Mouse (Mus musculus) lung, adult 2 months (tissue): Measurements from ENCODE around the gene Ucp3. TPM values are rescaled to one million over a fixed set of nuclear protein-coding genes. Genes with fewer than 3 reads are reported as not detected.

ENCODE experiments used
- DNase-seq: peaks from one replicate; pipeline ENCODE4 v3.0.0; 2022
- H3K4me1 ChIP-seq: fragments of 200-500 bp; 2 replicates; pipeline ENCODE4 v1.6.1; 2011; ENCODE audit warnings: low read length; ENCODE audit not compliant: control insufficient read depth, insufficient read depth
- H3K4me3 ChIP-seq: fragments of 200-500 bp; replicated peaks from 2 replicates; pipeline ENCODE3; 2011; ENCODE audit warnings: low read depth, mild to moderate bottlenecking, control low read depth, low read length; ENCODE audit errors: extremely low read depth
- CTCF ChIP-seq: fragments of 200-500 bp; IDR thresholded peaks from 2 replicates; pipeline ENCODE4 v1.5.1; 2011; ENCODE audit warnings: mild to moderate bottlenecking, low read length, control low read depth; ENCODE audit not compliant: insufficient read depth
- POLR2A ChIP-seq: fragments of 200-500 bp; IDR thresholded peaks from 2 replicates; pipeline ENCODE4 v1.6.1; 2011; ENCODE audit warnings: low read depth, mild to moderate bottlenecking, control low read depth, low read length, borderline replicate concordance; ENCODE audit errors: extremely low read depth
- WGBS: fragments of 180-500 bp; shearing (Covaris S2); methylation state at CpG from one replicate; pipeline ENCODE4 v1.1.7; 2018; 5-methylcytosine and 5-hydroxymethylcytosine counted together
- polyA plus RNA-seq: library from polyadenylated mRNA; depleted of rRNA; stranded (reverse); fragments of >200 nt; gene quantifications from 2 replicates; pipeline ENCODE4 v1.2.3, GENCODE M21; 2012

The Ucp3 gene
- polyA plus RNA-seq, 1 experiment, result 7.8 TPM

GRCm38 (mm10) chr7:100496371-100496770, 23.6 kb downstream of the Ucp3 start:
- WGBS, result 51% methylated on average over 6 of the region's 6 CpGs
- no peak for TF ChIP-seq CTCF
- TF ChIP-seq POLR2A, result no peak
- no peak for DNase-seq
- peaks cover 19% of the 10 kb centered on the region for H3K4me1 ChIP-seq
- H3K4me3 ChIP-seq, result peak overlapping the region; percentile 67

- H3K4me3 ChIP-seq, result no peak overlapping the region
- no peak for DNase-seq
- H3K4me1 ChIP-seq, result peaks cover 19% of the 10 kb centered on the region
- TF ChIP-seq CTCF (no peak), POLR2A (no peak)
- 97% methylated on average over 9 of the region's 9 CpGs for WGBS
Observed at GRCm38 (mm10) chr7:100496791-100497190, 24.0 kb downstream of the Ucp3 start.

- no peak for TF ChIP-seq POLR2A
- WGBS, result 66% methylated on average over 4 of the region's 4 CpGs
- peaks cover 17% of the 10 kb centered on the region for H3K4me1 ChIP-seq
- no peak for DNase-seq
- H3K4me3 ChIP-seq, result no peak overlapping the region
Observed at GRCm38 (mm10) chr7:100497402-100497801, 24.6 kb downstream of the Ucp3 start.

GRCm38 (mm10) chr7:100497982-100498381, 25.2 kb downstream of the Ucp3 start:
- H3K4me1 ChIP-seq, result peaks cover 21% of the 10 kb centered on the region
- WGBS, result 84% methylated on average over 13 of the region's 13 CpGs
- TF ChIP-seq POLR2A (no peak), CTCF (no peak)
- no peak overlapping the region for H3K4me3 ChIP-seq
- no peak for DNase-seq

- no peak for DNase-seq
- no peak overlapping the region for H3K4me3 ChIP-seq
- TF ChIP-seq CTCF, result no peak
- TF ChIP-seq POLR2A, result no peak
Observed at GRCm38 (mm10) chr7:100499465-100499864, 26.7 kb downstream of the Ucp3 start.

GRCm38 (mm10) chr7:100500276-100500977, 27.6 kb downstream of the Ucp3 start:
- TF ChIP-seq CTCF, result no peak
- TF ChIP-seq POLR2A, result peak; percentile 34; the same call in 1 of the 2 replicates
- H3K4me3 ChIP-seq, result no peak overlapping the region
- DNase-seq, result no peak
- WGBS, result 46% methylated on average over 16 of the region's 16 CpGs
- H3K4me1 ChIP-seq, result peaks cover 23% of the 10 kb centered on the region

More at GRCm38 (mm10) chr7:100499465-100499864, 26.7 kb downstream of the Ucp3 start:
- peaks cover 27% of the 10 kb centered on the region for H3K4me1 ChIP-seq

- H3K4me3 ChIP-seq, result no peak overlapping the region
- TF ChIP-seq CTCF, result no peak
- TF ChIP-seq POLR2A, result peak; percentile 75; the same call in 1 of the 2 replicates
- DNase-seq, result no peak
- H3K4me1 ChIP-seq, result peaks cover 19% of the 10 kb centered on the region
- 54% methylated on average over 6 of the region's 6 CpGs for WGBS
Observed at GRCm38 (mm10) chr7:100501027-100501843, 28.4 kb downstream of the Ucp3 start.

GRCm38 (mm10) chr7:100501844-100502373, 29.1 kb downstream of the Ucp3 start:
- Histone ChIP-seq H3K4me3 (no peak overlapping the region), H3K4me1 (peaks cover 13% of the 10 kb centered on the region; the same call in 1 of the 2 replicates)
- TF ChIP-seq CTCF (no peak), POLR2A (no peak)
- 34% methylated on average over 2 of the region's 2 CpGs for WGBS
- DNase-seq, result no peak

GRCm38 (mm10) chr7:100502374-100502922, 29.7 kb downstream of the Ucp3 start:
- 48% methylated on average over 7 of the region's 7 CpGs for whole genome bisulfite sequencing
- no peak for TF ChIP-seq CTCF
- peak; percentile 44; the same call in 1 of the 2 replicates for TF ChIP-seq POLR2A
- no peak for DNase-seq

GRCm38 (mm10) chr7:100503076-100503475, 30.3 kb downstream of the Ucp3 start:
- DNase-seq, result no peak
- WGBS, result 48% methylated on average over 5 of the region's 5 CpGs
- Histone ChIP-seq H3K4me1 (peaks cover 10% of the 10 kb centered on the region; the same call in 1 of the 2 replicates), H3K4me3 (no peak overlapping the region)
- peak; percentile 47; the same call in 1 of the 2 replicates for TF ChIP-seq POLR2A
- no peak for TF ChIP-seq CTCF

More at GRCm38 (mm10) chr7:100502374-100502922, 29.7 kb downstream of the Ucp3 start:
- no peak overlapping the region for H3K4me3 ChIP-seq
- peaks cover 10% of the 10 kb centered on the region; the same call in 1 of the 2 replicates for H3K4me1 ChIP-seq
